Mouse (Mus musculus) forebrain, postnatal 0 days (tissue): ENCODE data around the gene Trim7. TPM values are rescaled to one million over a fixed set of nuclear protein-coding genes. Genes with fewer than 3 reads are reported as not detected.
A peak's percentile ranks its signal among the peaks of the same experiment; 100 is the strongest.

Source experiments
- ATAC-seq: fragments of 200-750 bp; cut with Nextera tagmentation; 2 replicates; pipeline ENCODE4 v1.8.0; 2017; ENCODE audit warnings: mild to moderate bottlenecking, moderate library complexity
- DNase-seq: peaks from one replicate; pipeline ENCODE4 v3.0.0-alpha.2; 2015
- H3K27ac ChIP-seq: fragments of 300-500 bp; sonication (generic); 2 replicates; pipeline ENCODE4 v1.5.1; 2014; ENCODE audit warnings: low read depth, mild to moderate bottlenecking, antibody characterized with exemption, low read length, moderate library complexity, mixed read lengths
- H3K27me3 ChIP-seq: fragments of 300-500 bp; sonication (generic); 2 replicates; pipeline ENCODE4 v1.6.1; 2014; ENCODE audit warnings: mild to moderate bottlenecking, low read length, mixed read lengths; ENCODE audit not compliant: insufficient read depth
- H3K36me3 ChIP-seq: fragments of 300-500 bp; sonication (generic); 2 replicates; pipeline ENCODE4 v1.6.1; 2014; ENCODE audit warnings: mild to moderate bottlenecking, moderate library complexity; ENCODE audit not compliant: insufficient read depth
- H3K4me1 ChIP-seq: fragments of 300-500 bp; sonication (generic); 2 replicates; pipeline ENCODE4 v1.6.1; 2014; ENCODE audit warnings: antibody characterized with exemption; ENCODE audit not compliant: insufficient read depth
- H3K4me2 ChIP-seq: fragments of 300-500 bp; sonication (generic); 2 replicates; pipeline ENCODE4 v1.6.1; 2014; ENCODE audit warnings: low read depth, mild to moderate bottlenecking, moderate library complexity
- H3K4me3 ChIP-seq: fragments of 300-500 bp; sonication (generic); 2 replicates; pipeline ENCODE4 v1.5.1; 2014; ENCODE audit warnings: low read depth, low read length, mixed read lengths
- H3K9ac ChIP-seq: fragments of 300-500 bp; sonication (generic); 2 replicates; pipeline ENCODE4 v1.6.1; 2014; ENCODE audit warnings: mild to moderate bottlenecking
- H3K9me3 ChIP-seq: fragments of 300-500 bp; sonication (generic); 2 replicates; pipeline ENCODE4 v1.6.1; 2016; ENCODE audit warnings: low read length
- CTCF ChIP-seq: sonication (generic); IDR thresholded peaks from 2 replicates; pipeline ENCODE4 v1.5.1; 2016; ENCODE audit warnings: antibody characterized with exemption, control low read depth, low read depth
- whole genome bisulfite sequencing: fragments of 180-500 bp; shearing (Covaris S2); extraction: QIAGEN DNeasy Blood & Tissue Kit; methylation state at CpG from one replicate; pipeline ENCODE4 v1.1.7; 2014; 5-methylcytosine and 5-hydroxymethylcytosine counted together
- polyA plus RNA-seq: library from polyadenylated mRNA; unstranded; fragments of >200 nt; fragmentation: Nextera tagmentation; extraction: Ambion mirVana; gene quantifications from 2 replicates; pipeline ENCODE4 v1.2.1, GENCODE M21; 2015
- total RNA-seq: library from RNA; depleted of rRNA; stranded (reverse); fragments of >200 nt; gene quantifications from 2 replicates; pipeline ENCODE4 v1.2.3, GENCODE M21; 2014

Gene Trim7
- total and polyA plus RNA-seq, 2 experiments from 2014 or later, result 2.5 to 9.5 TPM

DNA sequence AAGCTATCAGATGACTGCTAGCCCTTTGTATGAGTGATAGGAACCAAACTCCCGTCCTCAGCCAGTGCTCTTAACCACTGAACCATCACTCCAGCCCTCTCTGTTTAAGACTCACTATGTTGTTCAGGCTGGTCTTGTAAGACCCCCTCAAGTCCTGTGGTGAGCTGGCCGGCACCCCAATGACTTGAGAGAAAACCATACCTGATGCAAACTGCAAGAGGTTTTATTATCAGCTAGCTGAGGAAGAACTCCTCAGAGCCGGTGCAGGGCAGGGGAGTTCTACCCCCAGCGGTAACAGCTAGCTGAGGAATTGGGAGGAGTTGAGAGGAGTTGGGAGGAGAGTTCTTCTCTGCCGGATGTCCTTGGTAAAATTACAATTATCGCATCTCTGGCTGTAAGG is 2.0 kb downstream of the Trim7 start:
- Histone ChIP-seq H3K4me1 (0 out of 2 replicates have a peak, but pooled peaks cover 6% of the 10 kb centered on the region), H3K27me3 (peaks cover 14% of the 10 kb centered on the region), H3K4me2 (no peak overlapping the region), H3K9me3 (no peaks in the 10 kb centered on the region), H3K4me3 (no peak overlapping the region), H3K27ac (no peak overlapping the region), H3K9ac (no peak overlapping the region), H3K36me3 (no peaks in the 10 kb centered on the region)
- 69% methylated on average over 6 of the region's 6 CpGs for WGBS
- no peak for ATAC-seq
- no peak for TF ChIP-seq CTCF
- no peak for DNase-seq

DNA sequence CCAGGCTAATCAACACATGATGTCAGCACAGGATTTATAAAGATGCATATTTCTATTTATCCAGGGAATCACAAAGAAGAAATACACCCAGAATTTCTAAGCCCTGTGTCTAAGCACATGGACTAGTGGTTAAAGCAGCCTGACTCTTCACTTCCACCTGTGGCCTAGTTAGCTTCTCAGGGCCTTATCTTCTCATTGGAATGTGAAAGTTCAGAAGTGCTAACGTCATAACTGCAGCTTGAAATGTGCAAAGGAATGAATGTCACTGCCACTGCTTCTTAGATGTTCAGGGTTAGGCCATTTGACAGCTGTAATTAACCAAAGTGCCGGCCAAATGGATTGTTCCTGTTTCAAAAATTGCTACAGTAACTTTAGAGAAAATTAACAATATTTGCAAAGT is 4.3 kb downstream of the Trim7 start:
- Histone ChIP-seq H3K4me2 (no peak overlapping the region), H3K4me3 (no peak overlapping the region), H3K9ac (no peak overlapping the region), H3K27ac (no peak overlapping the region), H3K9me3 (no peaks in the 10 kb centered on the region), H3K36me3 (no peaks in the 10 kb centered on the region), H3K27me3 (peaks cover 4% of the 10 kb centered on the region; the same call in 1 of the 2 replicates), H3K4me1 (no peaks in the 10 kb centered on the region)
- no peak for ATAC-seq
- WGBS, result 79% methylated on average over 2 of the region's 2 CpGs
- no peak for DNase-seq
- no peak for TF ChIP-seq CTCF

DNA sequence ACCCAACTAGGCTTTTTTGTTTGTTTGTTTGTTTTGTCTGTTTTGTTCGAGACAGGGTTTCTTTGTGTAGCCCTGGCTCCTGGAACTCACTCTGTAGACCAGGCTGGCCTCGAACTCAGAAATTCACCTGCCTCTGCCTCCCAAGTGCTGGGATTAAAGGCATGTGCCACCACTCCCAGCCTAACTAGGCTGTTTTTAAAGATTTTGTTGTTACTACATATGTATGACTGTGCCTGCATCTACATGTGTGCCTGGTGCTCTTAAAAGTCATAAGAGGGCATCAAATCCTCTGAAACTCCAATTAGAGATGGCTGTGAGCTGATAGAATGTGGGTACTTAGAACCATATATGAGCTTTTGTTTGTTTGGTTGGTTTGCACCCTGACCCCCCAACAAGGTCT is 5.3 kb downstream of the Trim7 start:
- Histone ChIP-seq H3K27me3 (peaks cover 4% of the 10 kb centered on the region; the same call in 1 of the 2 replicates), H3K4me1 (no peaks in the 10 kb centered on the region), H3K4me2 (no peak overlapping the region), H3K4me3 (no peak overlapping the region), H3K9me3 (no peaks in the 10 kb centered on the region), H3K36me3 (no peaks in the 10 kb centered on the region), H3K9ac (no peak overlapping the region), H3K27ac (no peak overlapping the region)
- no peak for TF ChIP-seq CTCF
- DNase-seq (no peak), ATAC-seq (no peak)
- WGBS, result 84% methylated on average over 2 of the region's 2 CpGs

DNA sequence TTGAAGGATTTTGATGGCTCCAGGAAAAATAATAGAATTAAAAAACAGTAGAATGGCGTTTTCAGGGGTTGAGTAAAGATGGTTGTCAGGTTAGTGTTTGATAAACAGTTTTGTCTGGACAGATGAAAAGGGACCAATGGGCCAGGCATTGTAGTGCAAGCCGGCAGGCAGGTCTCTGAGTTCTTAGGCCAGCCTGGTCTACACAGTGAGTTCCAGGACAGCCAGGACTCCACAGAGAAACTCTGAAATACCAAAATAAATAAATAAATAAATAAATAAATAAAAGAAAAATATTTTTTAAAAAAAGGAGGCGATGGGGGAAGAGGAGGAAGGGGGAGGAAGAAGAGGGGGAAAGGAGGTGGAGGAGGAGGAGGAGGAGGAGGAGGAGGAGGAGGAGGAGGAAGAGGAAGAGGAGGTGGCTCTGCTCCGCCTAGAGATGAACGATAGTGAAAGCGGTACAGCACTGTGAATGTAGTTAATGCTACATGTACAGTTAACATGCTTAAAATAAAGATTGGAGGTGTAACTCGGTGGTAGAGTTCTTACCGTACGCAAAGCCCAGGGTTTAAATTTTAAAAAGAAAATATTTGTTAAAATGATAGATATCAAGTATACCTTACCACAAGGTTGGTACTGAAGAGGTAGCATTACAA is 7.3 kb downstream of the Trim7 start:
- H3K27me3 ChIP-seq, result no peaks in the 10 kb centered on the region
- no peak for TF ChIP-seq CTCF
- peak overlapping the region; percentile 50 for H3K4me2 ChIP-seq
- H3K9me3 ChIP-seq, result no peaks in the 10 kb centered on the region
- no peak overlapping the region for H3K27ac ChIP-seq
- peak overlapping the region; percentile 68 for H3K4me3 ChIP-seq
- no peaks in the 10 kb centered on the region for H3K36me3 ChIP-seq
- ATAC-seq (no peak), DNase-seq (no peak)
- 0 out of 2 replicates have a peak overlapping the region, but pooled peaks have one; percentile 49 for H3K9ac ChIP-seq
- H3K4me1 ChIP-seq, result peaks cover under 1% of the 10 kb centered on the region
- WGBS, result 36% methylated on average over 9 of the region's 9 CpGs

DNA sequence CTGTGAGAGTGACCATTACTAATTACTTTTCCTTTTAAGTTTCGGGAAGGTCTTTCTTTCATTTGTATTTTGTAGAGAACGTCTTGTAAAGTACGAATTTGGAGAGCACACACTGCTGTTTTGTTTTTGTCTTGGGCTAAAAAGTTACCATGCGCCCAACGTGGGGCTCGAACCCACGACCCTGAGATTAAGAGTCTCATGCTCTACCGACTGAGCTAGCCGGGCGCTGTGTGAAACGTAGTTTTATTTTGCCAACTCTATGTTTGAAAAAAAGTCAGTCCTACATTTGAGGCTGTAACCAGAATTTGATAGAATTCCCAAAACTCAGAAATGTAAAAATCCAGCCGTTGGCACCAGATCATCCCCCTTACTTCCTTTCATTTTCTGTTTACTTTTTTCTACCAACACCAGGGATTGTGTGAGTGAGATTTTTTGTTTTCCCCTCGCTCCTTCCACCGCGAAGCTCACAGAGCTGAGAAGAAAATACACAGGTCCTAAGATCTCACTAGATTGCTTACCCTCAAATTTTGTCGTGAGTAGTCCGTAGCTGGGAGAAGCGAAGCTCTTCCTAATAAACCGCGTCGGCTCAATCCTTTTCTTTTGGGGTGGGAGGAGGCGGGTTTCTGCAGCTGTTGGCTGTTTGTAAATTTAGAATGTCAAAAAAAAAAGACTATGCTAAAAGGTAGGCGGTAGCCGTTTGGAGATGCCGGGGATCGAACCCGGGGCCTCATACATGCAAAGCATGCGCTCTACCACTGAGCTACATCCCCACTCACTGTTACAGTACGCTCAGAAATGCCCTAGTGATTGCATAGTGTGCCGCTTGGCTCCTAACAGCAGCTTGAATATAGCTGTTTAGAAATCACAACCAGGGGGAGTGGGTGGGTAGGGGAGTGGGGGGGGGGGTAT is 8.0 kb downstream of the Trim7 start:
- Histone ChIP-seq H3K9ac (peak overlapping the region; percentile 49), H3K36me3 (no peaks in the 10 kb centered on the region), H3K27ac (peak overlapping the region; percentile 78), H3K4me1 (peaks cover 7% of the 10 kb centered on the region), H3K9me3 (no peaks in the 10 kb centered on the region), H3K4me3 (peak overlapping the region; percentile 68), H3K27me3 (no peaks in the 10 kb centered on the region), H3K4me2 (peak overlapping the region; percentile 50)
- WGBS, result under 1% methylated on average over 30 of the region's 30 CpGs
- TF ChIP-seq CTCF, result no peak
- DNase-seq (peak; percentile 96), ATAC-seq (peak; percentile 91)

DNA sequence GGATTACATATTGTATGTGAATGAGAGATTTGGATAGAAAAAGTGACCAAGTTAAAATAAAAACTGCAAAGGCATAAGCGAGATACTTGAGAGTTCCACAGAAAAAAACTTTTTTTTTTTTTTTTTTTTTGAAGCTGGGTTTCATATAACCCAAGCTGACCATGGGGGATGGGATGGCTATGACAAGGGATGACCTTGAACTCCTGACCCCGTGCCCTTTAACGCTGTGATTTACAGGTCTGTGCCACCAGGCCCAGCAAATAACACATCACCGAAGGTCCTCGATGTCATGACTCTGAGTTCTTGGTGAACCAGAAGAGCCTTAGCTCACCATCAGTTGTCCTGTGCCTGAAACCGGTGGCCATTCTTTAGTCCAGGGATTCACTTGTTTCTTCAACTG is 10.0 kb downstream of the Trim7 start:
- no peaks in the 10 kb centered on the region for H3K27me3 ChIP-seq
- H3K27ac ChIP-seq, result no peak overlapping the region
- H3K4me3 ChIP-seq, result no peak overlapping the region
- no peaks in the 10 kb centered on the region for H3K9me3 ChIP-seq
- ATAC-seq (no peak), DNase-seq (no peak)
- WGBS, result 77% methylated on average over 6 of the region's 6 CpGs
- no peak for TF ChIP-seq CTCF
- no peaks in the 10 kb centered on the region for H3K36me3 ChIP-seq
- H3K4me1 ChIP-seq, result peaks cover 7% of the 10 kb centered on the region
- no peak overlapping the region for H3K9ac ChIP-seq
- H3K4me2 ChIP-seq, result no peak overlapping the region

GRCm38 (mm10) chr11:48836990-48837309 is 11.0 kb downstream of the Trim7 start:
- H3K4me1 ChIP-seq, result peaks cover 7% of the 10 kb centered on the region
- peak overlapping the region; percentile 72; the same call in 1 of the 2 replicates for H3K27ac ChIP-seq
- DNase-seq, result no peak
- H3K27me3 ChIP-seq, result no peaks in the 10 kb centered on the region
- peak overlapping the region; percentile 77 for H3K9ac ChIP-seq
- no peak for ATAC-seq
- WGBS, result 10% methylated on average over 11 of the region's 11 CpGs
- no peak for TF ChIP-seq CTCF
- H3K9me3 ChIP-seq, result no peaks in the 10 kb centered on the region
- peak overlapping the region; percentile 85 for H3K4me2 ChIP-seq
- H3K4me3 ChIP-seq, result peak overlapping the region; percentile 69
- H3K36me3 ChIP-seq, result no peaks in the 10 kb centered on the region
